ENCODE assay signal across 17 mouse cellular contexts in genomic region chr13:104608516-104608915, GRCm38 (mm10).
"Had no signal": no experiment of that assay in that cellular context is flagged by ENCODE, and none has a peak within 500 bp of the region (broad histone marks: within the 10 kb centered on the region; RNA-seq: fewer than 3 reads in every experiment).

No protein-coding gene starts in this region.

- H3K27ac ChIP-seq: kidney, postnatal 0 days; limb, embryonic 15.5 days; liver, embryonic 12.5 days; macrophage; midbrain, embryonic 12.5 days; neural tube, embryonic 13.5 days had no signal

- H3K27me3 ChIP-seq: limb, embryonic 15.5 days; liver, embryonic 12.5 days; megakaryocyte, embryonic 14.5 days; midbrain, embryonic 12.5 days; neural tube, embryonic 13.5 days had no signal

- ATAC-seq: liver, embryonic 12.5 days; midbrain, embryonic 16.5 days had no signal

- H3K36me3 ChIP-seq: limb, embryonic 15.5 days; liver, embryonic 12.5 days; midbrain, embryonic 12.5 days; neural tube, embryonic 13.5 days had no signal

- H3K9ac ChIP-seq: limb, embryonic 15.5 days; liver, embryonic 12.5 days; lung, embryonic 14.5 days; midbrain, embryonic 12.5 days; neural tube, embryonic 13.5 days had no signal

- H3K4me1 ChIP-seq: liver, embryonic 12.5 days; midbrain, embryonic 12.5 days; neural tube, embryonic 13.5 days had no signal

- H3K4me2 ChIP-seq: limb, embryonic 15.5 days; liver, embryonic 12.5 days; lung, embryonic 14.5 days; midbrain, embryonic 12.5 days; neural tube, embryonic 13.5 days had no signal

- H3K9me3 ChIP-seq: limb, embryonic 15.5 days; liver, embryonic 12.5 days; megakaryocyte, embryonic 14.5 days; midbrain, embryonic 12.5 days; neural tube, embryonic 13.5 days had no signal

- H3K4me3 ChIP-seq: limb, embryonic 15.5 days; liver, embryonic 12.5 days; megakaryocyte, embryonic 14.5 days; midbrain, embryonic 12.5 days; neural tube, embryonic 13.5 days had no signal

- DNase-seq: kidney, adult 18-20 months; kidney, postnatal 36 days; layer of hippocampus, adult 9-11 months; layer of hippocampus, postnatal 36 days; lung, embryonic 14.5 days; lung, postnatal 14 days; retina, postnatal 1 day; thymus, adult 2 months; thymus, postnatal 25 days had no signal
